Mouse (Mus musculus): ENCODE results near the gene Car4. TPM values are rescaled to one million over a fixed set of nuclear protein-coding genes. Genes with fewer than 3 reads are reported as not detected.

Car4 gene
- not detected for polyA plus RNA-seq (2017; shearing (Covaris generic))

GRCm38 (mm10) chr11:84957591-84958270, at the start of gene Car4:
Gene Car4, plus strand, starts transcription at chr11:84957786.

GRCm38 (mm10) chr11:84916053-84916702, 41.4 kb upstream of the Car4 start, which contains the start of gene Znhit3:
Gene Znhit3, minus strand, starts transcription at chr11:84916366.

Other genes starting within 250 kb of the Car4 start
- gene Mrm1, start 138.3 kb upstream of the Car4 start, polyA plus RNA-seq (2017; shearing (Covaris generic)) = 28.7 TPM
- 22.5 TPM for gene Dhrs11, start 128.8 kb upstream of the Car4 start, polyA plus RNA-seq (2017; shearing (Covaris generic))
- 125 TPM for gene Ggnbp2, start 87.0 kb upstream of the Car4 start, polyA plus RNA-seq (2017; shearing (Covaris generic))
- gene Myo19, start 77.6 kb upstream of the Car4 start, polyA plus RNA-seq (2017; shearing (Covaris generic)) = 2.2 TPM
- gene Pigw, start 77.5 kb upstream of the Car4 start, polyA plus RNA-seq (2017; shearing (Covaris generic)) = 3.2 TPM
- gene Znhit3, start 41.4 kb upstream of the Car4 start, polyA plus RNA-seq (2017; shearing (Covaris generic)) = 34.5 TPM
- 11.4 TPM for gene Usp32, start 182.4 kb downstream of the Car4 start, polyA plus RNA-seq (2017; shearing (Covaris generic))
- not detected for gene 1700125H20Rik, start 212.6 kb downstream of the Car4 start, polyA plus RNA-seq (2017; shearing (Covaris generic))